Mouse (Mus musculus) neural tube, embryonic 12.5 days (tissue): ENCODE measurements around the gene Mob2. TPM values are rescaled to one million over a fixed set of nuclear protein-coding genes. Genes with fewer than 3 reads are reported as not detected.
A peak's percentile ranks its signal among the peaks of the same experiment; 100 is the strongest.

Experiments
- ATAC-seq: fragments of 200-750 bp; cut with Nextera tagmentation; 2 replicates; pipeline ENCODE4 v1.8.0; 2017; ENCODE audit warnings: low read depth, mild to moderate bottlenecking, moderate TSS enrichment, moderate library complexity; ENCODE audit not compliant: low FRiP score
- H3K27ac ChIP-seq: fragments of 300-500 bp; sonication (generic); 2 replicates; pipeline ENCODE4 v1.5.1; 2016
- H3K27me3 ChIP-seq: fragments of 300-500 bp; sonication (generic); replicated peaks from 2 replicates; pipeline ENCODE4 v1.6.1; 2016; ENCODE audit warnings: mild to moderate bottlenecking
- H3K36me3 ChIP-seq: fragments of 300-500 bp; sonication (generic); 2 replicates; pipeline ENCODE4 v1.6.1; 2016; ENCODE audit warnings: mild to moderate bottlenecking
- H3K4me1 ChIP-seq: fragments of 300-500 bp; sonication (generic); 2 replicates; pipeline ENCODE4 v1.6.1; 2016
- H3K4me2 ChIP-seq: fragments of 300-500 bp; sonication (generic); replicated peaks from 2 replicates; pipeline ENCODE4 v1.6.1; 2016; ENCODE audit warnings: mild to moderate bottlenecking
- H3K4me3 ChIP-seq: fragments of 300-500 bp; sonication (generic); 2 replicates; pipeline ENCODE4 v1.5.1; 2016
- H3K9ac ChIP-seq: fragments of 300-500 bp; sonication (generic); 2 replicates; pipeline ENCODE4 v1.6.1; 2016; ENCODE audit warnings: mild to moderate bottlenecking
- H3K9me3 ChIP-seq: fragments of 300-500 bp; sonication (generic); 2 replicates; pipeline ENCODE4 v1.6.1; 2016; ENCODE audit warnings: mild to moderate bottlenecking
- WGBS: fragments of 180-500 bp; shearing (Covaris S2); methylation state at CpG from one replicate; pipeline ENCODE4 v1.1.7; 2016; 5-methylcytosine and 5-hydroxymethylcytosine counted together
- polyA plus RNA-seq: library from polyadenylated mRNA; unstranded; fragments of >200 nt; fragmentation: Nextera tagmentation; extraction: Ambion mirVana; gene quantifications from 2 replicates; pipeline ENCODE4 v1.2.1, GENCODE M21; 2016

The Mob2 gene
- 51.3 and 52.2 TPM in 2 replicates for polyA plus RNA-seq

DNA sequence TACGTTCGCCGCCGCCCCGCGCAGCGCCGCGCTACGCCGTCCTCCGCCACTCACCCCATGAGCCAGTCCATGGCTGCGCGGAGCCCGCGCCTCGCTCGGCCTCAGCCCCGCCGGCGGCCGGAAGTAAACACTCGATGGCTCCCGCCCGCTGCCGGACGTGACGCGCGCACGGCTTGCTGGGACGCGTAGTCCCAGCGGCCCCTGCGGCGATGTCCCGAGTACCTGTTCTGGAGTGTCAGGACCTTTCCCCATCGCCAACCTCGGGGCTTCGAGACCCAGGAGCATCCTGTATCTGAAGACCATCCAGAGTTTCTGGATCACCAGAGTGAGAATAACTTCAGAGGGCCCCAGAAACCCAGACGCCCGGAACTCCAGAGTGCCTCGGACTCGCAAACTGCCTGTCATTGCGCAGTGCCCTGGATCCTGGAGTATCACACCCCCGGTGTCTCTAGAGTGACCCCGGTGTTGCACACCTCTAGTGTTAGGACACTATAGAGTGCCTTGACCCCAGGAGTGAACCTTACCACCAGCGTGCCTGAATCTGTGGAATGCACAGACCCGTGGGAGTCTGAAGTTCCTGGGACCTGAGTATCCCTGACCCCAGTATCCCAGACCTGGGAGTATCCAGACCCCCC, at the start of gene Mob2:
Gene Mob2 (minus strand): TSS at position 135 of the 635 bp plus-strand sequence.
- Histone ChIP-seq H3K36me3 (no peaks in the 10 kb centered on the region), H3K4me3 (peak within 1 kb of the TSS; percentile 92), H3K4me1 (peaks cover 18% of the 10 kb centered on the region), H3K9me3 (no peaks in the 10 kb centered on the region), H3K27ac (no peak within 1 kb of the TSS; the same call in 1 of the 2 replicates), H3K27me3 (no peaks in the 10 kb centered on the region), H3K4me2 (peak within 1 kb of the TSS; percentile 96), H3K9ac (peak within 1 kb of the TSS; percentile 89)
- WGBS: under 1% methylated on average over 49 of the region's 49 CpGs
- ATAC-seq: peak; percentile 95

DNA sequence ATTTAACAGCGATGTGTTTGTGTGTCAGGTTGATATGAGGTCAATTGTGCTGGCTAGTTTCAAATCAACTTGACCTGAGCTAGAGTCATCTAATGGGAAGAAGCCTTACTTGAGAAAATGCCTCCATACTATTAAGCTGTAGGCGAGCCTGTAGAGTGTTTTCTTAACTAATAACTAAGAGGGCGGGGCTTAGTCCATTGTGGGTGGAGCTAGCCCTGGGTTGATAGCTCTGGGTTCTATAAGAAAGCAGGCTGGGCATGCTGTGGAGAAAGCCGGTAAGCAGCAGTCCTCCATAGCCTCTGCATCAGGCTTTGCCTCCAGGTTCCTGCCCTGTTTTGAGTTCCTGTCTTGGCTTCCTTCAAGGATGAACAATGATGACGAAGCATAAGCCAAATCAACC, 43.9 kb upstream of the Mob2 start:
- Histone ChIP-seq H3K36me3 (no peaks in the 10 kb centered on the region), H3K4me2 (no peak overlapping the region), H3K9me3 (no peaks in the 10 kb centered on the region), H3K27ac (no peak overlapping the region), H3K9ac (no peak overlapping the region), H3K4me3 (no peak overlapping the region), H3K4me1 (no peaks in the 10 kb centered on the region), H3K27me3 (no peaks in the 10 kb centered on the region)
- 60% methylated on average over 5 of the region's 5 CpGs for WGBS
- ATAC-seq: no peak

DNA sequence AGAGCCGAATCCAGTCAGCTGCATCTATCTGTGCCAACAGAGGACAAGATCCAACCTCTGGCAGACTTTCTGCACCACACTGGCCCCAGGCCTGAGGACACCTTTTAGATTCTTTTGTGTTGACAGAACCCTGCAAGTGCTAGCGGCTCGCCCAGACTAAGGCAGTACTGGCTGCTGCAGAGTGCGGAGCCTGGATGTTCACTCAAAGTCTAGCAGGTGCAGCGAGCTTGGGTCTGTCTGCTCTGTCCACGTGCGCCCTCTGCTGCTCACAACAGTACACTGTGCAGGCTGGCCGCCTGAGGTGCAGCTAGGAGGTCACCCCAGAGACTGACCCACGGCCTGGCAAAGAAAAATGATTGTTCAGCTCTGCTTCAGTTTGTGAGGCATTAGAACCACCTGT, 36.9 kb upstream of the Mob2 start:
- WGBS: 13% methylated on average over 9 of the region's 9 CpGs
- Histone ChIP-seq H3K4me2 (no peak overlapping the region), H3K27me3 (peaks cover 26% of the 10 kb centered on the region), H3K4me3 (no peak overlapping the region), H3K9ac (no peak overlapping the region), H3K36me3 (no peaks in the 10 kb centered on the region), H3K4me1 (peaks cover 28% of the 10 kb centered on the region), H3K9me3 (no peaks in the 10 kb centered on the region), H3K27ac (no peak overlapping the region)
- ATAC-seq: no peak

DNA sequence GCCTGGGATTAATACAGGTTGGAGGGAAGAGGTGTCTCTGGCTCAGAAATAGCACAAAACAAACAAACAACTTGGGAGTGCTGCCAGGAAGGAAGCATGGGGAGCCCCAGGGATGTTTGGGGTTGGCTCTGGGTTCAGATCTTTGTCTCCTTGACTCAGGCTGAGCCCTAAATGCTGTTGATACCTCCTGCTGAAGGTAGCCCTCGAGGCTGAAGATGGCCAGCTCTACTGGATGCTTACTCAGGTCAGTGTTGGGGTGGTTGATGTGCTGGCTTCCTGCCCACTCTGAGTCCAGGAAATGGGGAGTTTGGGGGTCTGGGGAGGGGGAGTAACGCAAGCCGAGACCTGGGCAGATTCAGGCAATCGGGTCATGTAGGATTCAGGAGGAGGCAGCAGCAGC, 35.8 kb upstream of the Mob2 start:
- Histone ChIP-seq H3K4me2 (0 out of 2 replicates have a peak overlapping the region, but pooled peaks have one; percentile 88), H3K27ac (no peak overlapping the region), H3K9me3 (no peaks in the 10 kb centered on the region), H3K9ac (no peak overlapping the region), H3K27me3 (peaks cover 26% of the 10 kb centered on the region), H3K4me1 (peaks cover 38% of the 10 kb centered on the region), H3K36me3 (no peaks in the 10 kb centered on the region), H3K4me3 (no peak overlapping the region)
- 69% methylated on average over 4 of the region's 4 CpGs for WGBS
- ATAC-seq: no peak

DNA sequence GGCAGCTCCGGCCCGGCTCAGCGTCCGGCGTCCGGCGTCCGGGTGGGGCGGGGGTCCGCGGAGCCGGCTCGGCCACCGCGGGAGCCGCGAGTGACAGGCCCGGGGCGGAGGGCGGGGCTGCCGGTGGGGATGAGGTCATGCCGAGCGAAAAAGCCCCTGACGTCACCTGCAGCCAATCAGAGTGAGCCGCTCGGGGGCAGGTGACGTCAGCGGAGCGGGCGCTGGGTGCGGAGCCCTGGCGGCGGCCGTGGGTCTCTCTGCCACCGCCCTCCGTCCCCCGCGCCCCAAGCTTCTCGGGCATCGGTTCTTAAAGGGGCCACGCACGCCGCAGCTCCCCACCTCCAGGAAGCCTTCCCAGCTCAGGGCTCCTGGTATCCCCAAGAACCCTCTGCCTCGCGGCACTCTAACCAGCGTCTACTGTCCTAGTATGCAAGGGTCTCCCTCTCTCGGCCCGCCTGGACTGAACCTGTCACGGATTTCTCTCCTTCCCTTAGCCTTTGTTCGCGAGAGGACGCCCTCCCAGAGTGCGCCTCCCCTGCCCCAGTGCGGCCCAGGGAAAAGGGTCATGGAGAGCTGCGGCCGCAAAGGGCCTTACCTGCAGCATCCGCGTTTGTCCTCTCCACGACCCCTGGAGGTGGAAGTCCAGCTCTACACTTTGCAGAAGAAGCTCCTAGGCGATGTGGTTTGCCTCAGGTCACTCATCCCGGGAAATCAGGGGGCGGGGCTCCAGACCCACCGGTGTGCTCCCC, 34.5 kb upstream of the Mob2 start, which contains the start of gene Dusp8:
Gene Dusp8 (minus strand): TSS at position 661 of the 749 bp plus-strand sequence.
- ATAC-seq: peak; percentile 85
- peak within 1 kb of the TSS; percentile 92 for H3K4me3 ChIP-seq
- H3K9ac ChIP-seq: peak within 1 kb of the TSS; percentile 96
- H3K4me2 ChIP-seq: peak within 1 kb of the TSS; percentile 88
- no peaks in the 10 kb centered on the region for H3K9me3 ChIP-seq
- H3K27me3 ChIP-seq: peaks cover 26% of the 10 kb centered on the region
- H3K27ac ChIP-seq: peak within 1 kb of the TSS; percentile 82
- H3K36me3 ChIP-seq: no peaks in the 10 kb centered on the region
- WGBS: under 1% methylated on average over 62 of the region's 63 CpGs
- peaks cover 52% of the 10 kb centered on the region for H3K4me1 ChIP-seq

DNA sequence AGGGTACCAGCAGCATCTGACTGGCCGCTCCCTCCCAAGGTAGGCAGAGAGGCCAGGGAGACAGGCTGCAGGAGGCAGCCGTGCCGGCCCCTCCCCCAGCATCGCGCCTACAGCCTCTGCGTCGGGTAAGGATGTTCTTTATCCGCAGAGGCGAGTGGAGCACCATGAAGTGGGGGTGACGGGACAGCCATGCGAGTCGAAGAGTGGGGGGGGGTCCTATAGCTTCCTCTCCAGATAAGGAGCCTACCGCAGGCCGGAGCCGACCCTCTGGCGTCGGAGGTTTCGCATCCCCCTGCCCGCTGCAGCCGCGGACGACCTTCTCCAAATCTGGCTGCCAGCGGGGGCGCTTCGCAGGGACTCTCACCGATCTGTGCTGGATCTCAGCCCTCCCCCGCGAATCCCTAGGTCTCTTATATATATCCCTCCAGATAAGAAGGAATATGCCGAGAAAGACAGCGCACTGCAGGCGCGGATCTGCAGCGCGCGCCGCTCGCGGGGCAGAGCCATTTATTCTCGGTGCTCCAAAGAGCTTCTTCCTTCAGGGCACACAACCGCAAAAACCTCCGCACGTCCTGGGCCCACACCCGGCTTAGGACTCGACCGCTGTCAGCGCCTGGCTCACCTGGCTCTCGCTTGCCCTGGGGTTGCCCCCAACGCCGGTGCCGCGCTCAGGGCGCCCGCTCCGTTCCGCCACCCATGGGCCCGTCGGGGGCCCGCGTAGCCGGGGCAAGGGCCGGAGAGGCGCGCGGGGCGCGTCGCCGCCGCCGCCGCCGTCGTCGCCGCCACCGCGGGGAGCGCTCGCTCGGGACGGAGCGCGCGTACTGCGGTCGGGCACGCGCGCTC, 33.7 kb upstream of the Mob2 start:
- H3K36me3 ChIP-seq: no peaks in the 10 kb centered on the region; the same call in 1 of the 2 replicates
- H3K4me2 ChIP-seq: peak overlapping the region; percentile 88
- H3K27ac ChIP-seq: peak overlapping the region; percentile 82
- peaks cover 60% of the 10 kb centered on the region for H3K4me1 ChIP-seq
- peak overlapping the region; percentile 92 for H3K4me3 ChIP-seq
- no peaks in the 10 kb centered on the region for H3K9me3 ChIP-seq
- H3K9ac ChIP-seq: peak overlapping the region; percentile 96
- under 1% methylated on average over 89 of the region's 89 CpGs for WGBS
- peak; percentile 25 for ATAC-seq
- peaks cover 26% of the 10 kb centered on the region for H3K27me3 ChIP-seq

DNA sequence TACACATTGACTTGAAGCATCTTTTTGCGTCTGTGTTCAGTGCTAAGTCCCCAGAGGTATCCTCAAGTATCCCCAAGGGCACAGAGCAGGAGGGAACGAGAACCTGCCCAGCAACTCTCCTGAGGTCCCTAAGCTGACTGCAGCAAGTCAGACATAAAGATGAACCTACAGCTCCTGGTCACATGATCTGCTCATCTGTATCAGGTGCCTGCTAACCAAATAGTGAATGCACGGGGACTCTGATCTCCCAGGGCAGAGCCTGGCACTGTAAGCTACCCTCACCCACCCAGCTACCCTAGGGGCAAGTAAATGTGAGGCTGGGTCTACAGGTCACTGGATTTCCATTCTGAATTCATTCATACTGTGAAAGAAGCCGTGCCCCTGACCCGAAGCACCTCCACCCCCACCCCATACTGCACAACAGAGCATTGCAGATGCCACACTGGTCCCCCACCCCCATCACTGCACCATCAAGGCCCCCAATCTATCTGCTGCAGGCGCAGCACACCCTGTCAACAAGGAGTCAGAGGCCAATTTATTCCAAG, 32.9 kb upstream of the Mob2 start:
- H3K9ac ChIP-seq: peak overlapping the region; percentile 96
- no peaks in the 10 kb centered on the region for H3K9me3 ChIP-seq
- no peak for ATAC-seq
- H3K4me2 ChIP-seq: peak overlapping the region; percentile 88
- WGBS: 24% methylated on average over 6 of the region's 6 CpGs
- H3K27me3 ChIP-seq: peaks cover 26% of the 10 kb centered on the region
- no peaks in the 10 kb centered on the region; the same call in 1 of the 2 replicates for H3K36me3 ChIP-seq
- H3K4me3 ChIP-seq: peak overlapping the region; percentile 92
- H3K4me1 ChIP-seq: peaks cover 68% of the 10 kb centered on the region
- no peak overlapping the region; the same call in 1 of the 2 replicates for H3K27ac ChIP-seq

DNA sequence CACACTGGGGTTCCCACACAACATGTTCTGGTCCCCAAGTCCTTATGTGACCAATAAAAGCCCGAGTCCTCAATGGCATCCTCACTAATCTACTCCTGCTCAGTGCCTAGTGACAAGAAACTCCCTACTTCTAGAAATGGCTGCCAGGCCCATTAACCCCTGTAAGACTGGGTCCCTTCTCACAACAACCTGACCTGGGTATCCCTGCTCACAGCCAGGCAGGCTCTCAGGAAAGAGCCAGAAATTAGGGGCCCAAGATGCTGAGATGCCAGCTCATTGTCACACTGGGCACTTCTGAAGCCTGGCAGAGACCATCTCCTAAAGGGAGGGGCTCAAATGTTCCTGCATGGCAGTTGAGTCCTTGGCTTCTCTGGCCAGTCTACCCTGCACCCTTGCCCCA, 32.1 kb upstream of the Mob2 start:
- Histone ChIP-seq H3K9me3 (no peaks in the 10 kb centered on the region), H3K27ac (no peak overlapping the region), H3K27me3 (peaks cover 26% of the 10 kb centered on the region), H3K4me1 (peaks cover 76% of the 10 kb centered on the region), H3K4me3 (peak overlapping the region; percentile 92), H3K9ac (peak overlapping the region; percentile 96), H3K4me2 (peak overlapping the region; percentile 88), H3K36me3 (peaks cover 3% of the 10 kb centered on the region; the same call in 1 of the 2 replicates)
- ATAC-seq: no peak
- 36% methylated on average over 1 of the region's 1 CpGs for WGBS

DNA sequence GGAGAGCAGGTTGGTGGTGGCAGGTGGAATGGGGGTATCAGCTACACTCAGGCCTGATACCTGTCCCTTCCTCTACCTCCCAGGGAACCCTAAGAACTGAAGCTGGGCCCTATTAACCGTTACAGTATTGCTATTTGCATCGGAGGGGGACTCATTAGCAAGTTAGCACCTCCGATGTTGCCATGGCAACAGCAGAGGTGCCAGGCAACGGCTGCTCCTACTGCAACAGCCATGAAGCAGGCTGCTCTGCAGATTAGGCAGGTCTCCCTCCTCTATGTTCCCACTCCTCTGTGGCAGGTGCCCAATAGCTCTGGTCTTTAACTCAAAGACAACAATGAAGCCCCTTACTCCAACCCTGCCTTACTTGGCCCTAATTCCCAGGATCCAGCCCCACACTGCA, 31.0 kb upstream of the Mob2 start:
- peaks cover 19% of the 10 kb centered on the region for H3K27me3 ChIP-seq
- H3K4me2 ChIP-seq: peak overlapping the region; percentile 88
- peak overlapping the region; percentile 92 for H3K4me3 ChIP-seq
- H3K36me3 ChIP-seq: peaks cover 14% of the 10 kb centered on the region
- H3K27ac ChIP-seq: no peak overlapping the region
- peak overlapping the region; percentile 96 for H3K9ac ChIP-seq
- peaks cover 78% of the 10 kb centered on the region for H3K4me1 ChIP-seq
- WGBS: 3% methylated on average over 4 of the region's 4 CpGs
- no peak for ATAC-seq
- H3K9me3 ChIP-seq: no peaks in the 10 kb centered on the region

DNA sequence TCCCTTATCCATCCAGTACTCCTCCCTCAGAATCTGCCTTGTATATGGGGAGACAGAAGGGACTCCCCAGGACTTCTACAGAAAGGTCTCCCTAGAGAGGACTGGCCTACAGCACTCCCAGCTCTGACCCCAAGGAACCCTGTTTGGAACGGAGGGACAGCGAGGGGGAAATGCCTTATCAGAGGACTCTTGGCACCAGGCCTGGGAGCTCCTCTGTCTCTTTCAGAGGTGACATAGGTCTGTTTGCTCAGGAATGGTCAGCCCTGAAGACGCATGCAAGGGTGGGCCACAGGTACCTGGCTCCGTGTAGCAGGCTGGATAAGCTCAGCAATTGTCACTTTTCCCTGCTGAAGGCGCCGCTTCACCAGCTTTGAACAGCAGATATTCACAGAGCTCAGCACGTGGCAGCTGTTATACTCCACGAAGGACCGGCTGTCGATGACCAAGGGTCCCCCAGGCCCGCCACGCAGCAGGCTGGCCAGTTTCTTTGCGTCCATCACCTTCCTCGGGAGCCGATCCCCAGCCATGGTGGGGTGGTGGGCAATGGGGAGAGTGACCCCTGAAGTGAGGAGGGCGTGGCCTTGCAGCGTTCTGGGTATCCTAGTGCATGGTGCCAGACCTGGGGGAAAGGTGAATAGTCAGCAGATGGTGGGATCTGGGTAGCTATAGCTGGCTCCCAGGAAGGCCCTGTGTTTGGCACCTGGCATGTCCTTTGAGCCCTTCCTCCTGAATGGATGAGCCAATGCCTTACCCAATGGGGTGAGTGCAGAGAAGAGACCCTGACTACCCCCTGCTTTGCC, 29.0 kb upstream of the Mob2 start:
- H3K9ac ChIP-seq: peak overlapping the region; percentile 40
- H3K36me3 ChIP-seq: peaks cover 31% of the 10 kb centered on the region
- no peaks in the 10 kb centered on the region for H3K9me3 ChIP-seq
- peaks cover 10% of the 10 kb centered on the region for H3K27me3 ChIP-seq
- no peak overlapping the region for H3K4me3 ChIP-seq
- WGBS: 57% methylated on average over 17 of the region's 17 CpGs
- H3K27ac ChIP-seq: peak overlapping the region; percentile 86
- peaks cover 68% of the 10 kb centered on the region for H3K4me1 ChIP-seq
- H3K4me2 ChIP-seq: peak overlapping the region; percentile 88
- ATAC-seq: no peak

DNA sequence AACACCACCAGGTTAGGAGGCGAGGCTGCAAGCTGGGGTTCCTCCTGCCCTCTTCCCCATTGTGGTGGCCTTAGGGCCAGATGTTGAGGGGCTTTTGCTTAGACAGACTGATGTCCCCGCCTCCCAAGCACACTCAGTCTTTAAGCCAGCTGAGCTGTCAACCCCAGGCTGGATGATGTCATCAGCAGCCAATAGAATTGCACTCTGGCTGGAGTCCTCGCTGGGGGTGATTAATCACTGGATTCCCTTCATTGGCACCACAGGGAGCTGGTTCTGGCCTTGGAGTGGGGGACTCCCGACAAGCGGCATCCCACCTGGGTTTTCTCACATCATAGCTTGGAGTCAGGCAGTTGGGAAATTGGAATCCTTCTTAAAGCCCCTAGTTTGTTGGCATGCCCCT, 28.0 kb upstream of the Mob2 start:
- Histone ChIP-seq H3K4me2 (peak overlapping the region; percentile 88), H3K4me1 (peaks cover 64% of the 10 kb centered on the region), H3K9ac (peak overlapping the region; percentile 45; the same call in 1 of the 2 replicates), H3K27ac (peak overlapping the region; percentile 86), H3K9me3 (no peaks in the 10 kb centered on the region), H3K27me3 (peaks cover 13% of the 10 kb centered on the region), H3K4me3 (0 out of 2 replicates have a peak overlapping the region, but pooled peaks have one; percentile 1), H3K36me3 (peaks cover 41% of the 10 kb centered on the region)
- peak; percentile 74 for ATAC-seq
- 2% methylated on average over 5 of the region's 5 CpGs for WGBS
